18 mouse cellular contexts compared by ENCODE assay signal in genomic region chr5:139367884-139368458, GRCm38 (mm10). TPM values are rescaled to one million over a fixed set of nuclear protein-coding genes. Genes with fewer than 3 reads are reported as not detected.
A peak's percentile ranks its signal among the peaks of the same experiment; 100 is the strongest.
DNase-seq lines count a peak whose midpoint lies in the region; ATAC-seq lines count a peak whose summit lies in the region.
"Had no signal": no experiment of that assay in that cellular context is flagged by ENCODE, and none has a peak within 500 bp of the region (broad histone marks: within the 10 kb centered on the region; RNA-seq: fewer than 3 reads in every experiment).

No protein-coding gene starts in this region.

- H3K36me3 ChIP-seq in hindbrain, embryonic 10.5 days: peaks cover 5% of the 10 kb centered on the region
- H3K36me3 ChIP-seq in hindbrain, embryonic 14.5 days (replicated peaks; ENCODE audit: control insufficient read depth, insufficient read depth): no peaks in the 10 kb centered on the region
- H3K36me3 ChIP-seq in liver, embryonic 12.5 days: 0 out of 2 replicates have a peak, but pooled peaks cover 4% of the 10 kb centered on the region
- peaks cover 5% of the 10 kb centered on the region for H3K36me3 ChIP-seq in forebrain, embryonic 13.5 days (ENCODE audit: poor library complexity, severe bottlenecking)
- H3K36me3 ChIP-seq: neural tube, embryonic 15.5 days had no signal

- H3K9me3 ChIP-seq in hindbrain, embryonic 10.5 days: no peaks in the 10 kb centered on the region
- H3K9me3 ChIP-seq in hindbrain, embryonic 14.5 days (ENCODE audit: control insufficient read depth, low read length): no peaks in the 10 kb centered on the region
- no peaks in the 10 kb centered on the region for H3K9me3 ChIP-seq in liver, embryonic 12.5 days (replicated peaks)
- H3K9me3 ChIP-seq in forebrain, embryonic 13.5 days (replicated peaks): no peaks in the 10 kb centered on the region
- H3K9me3 ChIP-seq: G1E; neural tube, embryonic 15.5 days had no signal

- H3K4me3 ChIP-seq in hindbrain, embryonic 10.5 days: no peak overlapping the region
- no peak overlapping the region for H3K4me3 ChIP-seq in hindbrain, embryonic 14.5 days (replicated peaks; ENCODE audit: low read length)
- no peak overlapping the region for H3K4me3 ChIP-seq in liver, embryonic 12.5 days
- H3K4me3 ChIP-seq in forebrain, embryonic 13.5 days: no peak overlapping the region
- H3K4me3 ChIP-seq: erythroblast, embryonic 14.5 days; neural tube, embryonic 15.5 days had no signal

- no peak overlapping the region for H3K4me2 ChIP-seq in hindbrain, embryonic 14.5 days (replicated peaks)
- H3K4me2 ChIP-seq in liver, embryonic 12.5 days: no peak overlapping the region
- no peak overlapping the region for H3K4me2 ChIP-seq in forebrain, embryonic 13.5 days
- H3K4me2 ChIP-seq: heart, embryonic 11.5 days; neural tube, embryonic 15.5 days had no signal

- H3K27me3 ChIP-seq in hindbrain, embryonic 10.5 days (ENCODE audit: insufficient read depth, poor library complexity, severe bottlenecking): no peaks in the 10 kb centered on the region
- no peaks in the 10 kb centered on the region for H3K27me3 ChIP-seq in hindbrain, embryonic 14.5 days (ENCODE audit: control insufficient read depth, insufficient read depth, low read length)
- H3K27me3 ChIP-seq in liver, embryonic 12.5 days (replicated peaks): no peaks in the 10 kb centered on the region
- H3K27me3 ChIP-seq in forebrain, embryonic 13.5 days: peaks cover 5% of the 10 kb centered on the region; the same call in 1 of the 2 replicates
- H3K27me3 ChIP-seq: neural tube, embryonic 15.5 days had no signal

- H3K27ac ChIP-seq in hindbrain, embryonic 10.5 days: peak overlapping the region; percentile 2; the same call in 1 of the 2 replicates
- no peak overlapping the region for H3K27ac ChIP-seq in hindbrain, embryonic 14.5 days
- H3K27ac ChIP-seq in liver, embryonic 12.5 days: peak overlapping the region; percentile 92
- no peak overlapping the region for H3K27ac ChIP-seq in forebrain, embryonic 13.5 days
- H3K27ac ChIP-seq: neural tube, embryonic 15.5 days had no signal

- H3K9ac ChIP-seq in hindbrain, embryonic 14.5 days: no peak overlapping the region
- H3K9ac ChIP-seq in liver, embryonic 12.5 days: no peak overlapping the region
- no peak overlapping the region for H3K9ac ChIP-seq in forebrain, embryonic 13.5 days
- H3K9ac ChIP-seq: forebrain, postnatal 0 days; neural tube, embryonic 15.5 days had no signal

- DNase-seq in hindbrain, embryonic 10.5 days (ENCODE audit: low spot score): no peak
- DNase-seq in hindbrain, embryonic 14.5 days (ENCODE audit: low spot score): no peak
- peak; percentile 49 for DNase-seq in lung, postnatal 25 days (ENCODE audit: low spot score)
- DNase-seq in lung, adult 18-20 months: no peak
- DNase-seq in spleen, postnatal 36 days (ENCODE audit: low spot score in 2 of 2): peak; percentile 91 to 93
- DNase-seq in ovary, postnatal 10 days (ENCODE audit: low spot score): no peak
- DNase-seq: adrenal gland, adult 2 months; forebrain, postnatal 0 days; gastrocnemius, postnatal 14 days; heart, postnatal 4 days; right cerebral cortex, adult 18-20 months had no signal

- H3K4me1 ChIP-seq in hindbrain, embryonic 10.5 days (replicated peaks): peaks cover 74% of the 10 kb centered on the region
- H3K4me1 ChIP-seq in hindbrain, embryonic 14.5 days (replicated peaks; ENCODE audit: control insufficient read depth, insufficient read depth, low read length): peaks cover 21% of the 10 kb centered on the region
- H3K4me1 ChIP-seq in liver, embryonic 12.5 days: peaks cover 87% of the 10 kb centered on the region
- H3K4me1 ChIP-seq in forebrain, embryonic 13.5 days: peaks cover 30% of the 10 kb centered on the region

- ATAC-seq in hindbrain, embryonic 14.5 days (ENCODE audit: low FRiP score): no peak
- ATAC-seq in liver, embryonic 12.5 days: no peak
- no peak for ATAC-seq in forebrain, embryonic 13.5 days
- ATAC-seq: forebrain, postnatal 0 days had no signal

- WGBS in hindbrain, embryonic 10.5 days: 91% methylated on average over 4 of the region's 4 CpGs
- 91% methylated on average over 4 of the region's 4 CpGs for WGBS in hindbrain, embryonic 14.5 days
- 79% methylated on average over 4 of the region's 4 CpGs for WGBS in liver, embryonic 12.5 days (ENCODE audit: insufficient replicate concordance)
- WGBS in forebrain, embryonic 13.5 days: 100% methylated on average over 4 of the region's 4 CpGs

RNA-seq across cellular contexts. Expression of gene Gpr146, which starts 9.5 kb away (rescaled TPM):
- polyA plus RNA-seq in hindbrain, embryonic 10.5 days (2016; fragmentation: Nextera tagmentation; extraction: Ambion mirVana): 2.0 and 2.8 TPM in 2 replicates
- polyA plus RNA-seq in hindbrain, embryonic 14.5 days (2014; fragmentation: Nextera tagmentation; extraction: Ambion mirVana): 1.4 and 2.7 TPM in 2 replicates
- 18.3 and 19.3 TPM in 2 replicates for polyA plus RNA-seq in liver, embryonic 12.5 days (2016; fragmentation: Nextera tagmentation; extraction: Ambion mirVana)
- 0.93 and 0.97 TPM in 2 replicates for polyA plus RNA-seq in forebrain, embryonic 13.5 days (2015; fragmentation: Nextera tagmentation; extraction: Ambion mirVana)

RNA-seq across cellular contexts. Expression of gene Cyp2w1, which starts 15.6 kb away (rescaled TPM):
- polyA plus RNA-seq in hindbrain, embryonic 10.5 days (2016; fragmentation: Nextera tagmentation; extraction: Ambion mirVana): not detected in 2 replicates
- not detected in 2 replicates for polyA plus RNA-seq in hindbrain, embryonic 14.5 days (2014; fragmentation: Nextera tagmentation; extraction: Ambion mirVana)
- not detected in 2 replicates for polyA plus RNA-seq in liver, embryonic 12.5 days (2016; fragmentation: Nextera tagmentation; extraction: Ambion mirVana)
- polyA plus RNA-seq in forebrain, embryonic 13.5 days (2015; fragmentation: Nextera tagmentation; extraction: Ambion mirVana): not detected in 2 replicates
- polyA plus RNA-seq: adrenal gland, adult 2 months; forebrain, postnatal 0 days; G1E; heart, embryonic 11.5 days; limb, embryonic 11.5 days; neural tube, embryonic 15.5 days had no signal

RNA-seq across cellular contexts. Expression of gene Cox19, which starts 16.8 kb away (rescaled TPM):
- polyA plus RNA-seq in hindbrain, embryonic 10.5 days (2016; fragmentation: Nextera tagmentation; extraction: Ambion mirVana): 116 and 147 TPM in 2 replicates
- polyA plus RNA-seq in hindbrain, embryonic 14.5 days (2014; fragmentation: Nextera tagmentation; extraction: Ambion mirVana): 110 and 113 TPM in 2 replicates
- 72.3 and 73.8 TPM in 2 replicates for polyA plus RNA-seq in liver, embryonic 12.5 days (2016; fragmentation: Nextera tagmentation; extraction: Ambion mirVana)
- polyA plus RNA-seq in forebrain, embryonic 13.5 days (2015; fragmentation: Nextera tagmentation; extraction: Ambion mirVana): 111 and 117 TPM in 2 replicates

RNA-seq across cellular contexts. Expression of gene C130050O18Rik, which starts 37.1 kb away (rescaled TPM):
- 0.43 TPM in 1 of 2 replicates, not detected in the other for polyA plus RNA-seq in hindbrain, embryonic 10.5 days (2016; fragmentation: Nextera tagmentation; extraction: Ambion mirVana)
- polyA plus RNA-seq in hindbrain, embryonic 14.5 days (2014; fragmentation: Nextera tagmentation; extraction: Ambion mirVana): 0.26 and 0.32 TPM in 2 replicates
- polyA plus RNA-seq in liver, embryonic 12.5 days (2016; fragmentation: Nextera tagmentation; extraction: Ambion mirVana): 0.72 and 0.75 TPM in 2 replicates
- polyA plus RNA-seq in forebrain, embryonic 13.5 days (2015; fragmentation: Nextera tagmentation; extraction: Ambion mirVana): 0.11 and 0.18 TPM in 2 replicates
- polyA plus RNA-seq: erythroblast, embryonic 14.5 days had no signal

RNA-seq across cellular contexts. Expression of gene Adap1, which starts 42.5 kb away (rescaled TPM):
- polyA plus RNA-seq in hindbrain, embryonic 10.5 days (2016; fragmentation: Nextera tagmentation; extraction: Ambion mirVana): 0.65 and 1.5 TPM in 2 replicates
- polyA plus RNA-seq in hindbrain, embryonic 14.5 days (2014; fragmentation: Nextera tagmentation; extraction: Ambion mirVana): 78.6 and 89.9 TPM in 2 replicates
- 6.7 and 7.3 TPM in 2 replicates for polyA plus RNA-seq in liver, embryonic 12.5 days (2016; fragmentation: Nextera tagmentation; extraction: Ambion mirVana)
- 3.8 and 7.0 TPM in 2 replicates for polyA plus RNA-seq in forebrain, embryonic 13.5 days (2015; fragmentation: Nextera tagmentation; extraction: Ambion mirVana)

Comparison
In these comparisons a context has a peak if more than half of its experiments do, and no peak if none do; other contexts are left out.
1. DNase-seq: peak in lung, postnatal 25 days (single experiment) and spleen, postnatal 36 days (2 of 2); none in hindbrain, embryonic 10.5 days (single experiment), hindbrain, embryonic 14.5 days (single experiment), lung, adult 18-20 months (0 of 2) and ovary, postnatal 10 days (single experiment).
2. H3K27ac ChIP-seq: peak in hindbrain, embryonic 10.5 days (single experiment) and liver, embryonic 12.5 days (single experiment); none in hindbrain, embryonic 14.5 days (single experiment) and forebrain, embryonic 13.5 days (single experiment).